Mouse (Mus musculus): ENCODE data around the gene Grm4.

Grm4 gene

GRCm38 (mm10) chr17:27521303-27521702, at the start of gene Grm4:
Grm4 (minus strand) TSS chr17:27521403.
- in situ Hi-C loops (cut with MseI, MboI), result no loop called here

GRCm38 (mm10) chr17:27568228-27568627, 47.0 kb upstream of the Grm4 start:
- in situ Hi-C loops (cut with MseI, MboI), result no loop called here

- in situ Hi-C loops (cut with MseI, MboI), result no loop called here
Observed at GRCm38 (mm10) chr17:27565942-27566267, 44.7 kb upstream of the Grm4 start.

- in situ Hi-C loops (cut with MseI, MboI), result no loop called here
Observed at GRCm38 (mm10) chr17:27565163-27565941, 44.1 kb upstream of the Grm4 start, which contains the start of gene AI413582. AI413582 (minus strand) TSS chr17:27565756.

- in situ Hi-C loops (cut with MseI, MboI), result no loop called here
Observed at GRCm38 (mm10) chr17:27564391-27565162, 43.4 kb upstream of the Grm4 start.

- in situ Hi-C loops (cut with MseI, MboI), result no loop called here
Observed at GRCm38 (mm10) chr17:27563771-27564244, 42.6 kb upstream of the Grm4 start.

GRCm38 (mm10) chr17:27561809-27562526, 40.8 kb upstream of the Grm4 start:
- in situ Hi-C loops (cut with MseI, MboI), result no loop called here

- in situ Hi-C loops (cut with MseI, MboI), result no loop called here
Observed at GRCm38 (mm10) chr17:27560926-27561480, 39.8 kb upstream of the Grm4 start.

- in situ Hi-C loops (cut with MseI, MboI), result no loop called here
Observed at GRCm38 (mm10) chr17:27559596-27559995, 38.4 kb upstream of the Grm4 start.

- in situ Hi-C loops (cut with MseI, MboI), result no loop called here
Observed at GRCm38 (mm10) chr17:27558845-27559244, 37.6 kb upstream of the Grm4 start.

- in situ Hi-C loops (cut with MseI, MboI), result no loop called here
Observed at GRCm38 (mm10) chr17:27557927-27558661, 36.9 kb upstream of the Grm4 start.

- in situ Hi-C loops (cut with MseI, MboI), result no loop called here
Observed at GRCm38 (mm10) chr17:27557181-27557926, 36.2 kb upstream of the Grm4 start.

- in situ Hi-C loops (cut with MseI, MboI), result no loop called here
Observed at GRCm38 (mm10) chr17:27556315-27557011, 35.3 kb upstream of the Grm4 start, which contains the start of gene Hmga1. Hmga1 (plus strand) TSS chr17:27556497.

GRCm38 (mm10) chr17:27555512-27556172, 34.4 kb upstream of the Grm4 start:
- in situ Hi-C loops (cut with MseI, MboI), result no loop called here

GRCm38 (mm10) chr17:27555075-27555511, 33.9 kb upstream of the Grm4 start:
- in situ Hi-C loops (cut with MseI, MboI), result no loop called here

- in situ Hi-C loops (cut with MseI, MboI), result no loop called here
Observed at GRCm38 (mm10) chr17:27554062-27554960, 33.1 kb upstream of the Grm4 start.

- in situ Hi-C loops (cut with MseI, MboI), result no loop called here
Observed at GRCm38 (mm10) chr17:27552215-27553201, 31.3 kb upstream of the Grm4 start.

All from mouse trophoblast stem cell (cell line).